Mouse (Mus musculus): ENCODE results near the gene Gm10974. TPM values are rescaled to one million over a fixed set of nuclear protein-coding genes. Genes with fewer than 3 reads are reported as not detected.

Gene Gm10974
- polyA plus RNA-seq, 1 experiment, result not detected

- no peaks in the 10 kb centered on the region for H3K27me3 ChIP-seq (ENCODE audit: control insufficient read depth, insufficient read depth, low read length)
- no peak for DNase-seq (ENCODE audit: low read depth in 1 of 2, low spot score in 2 of 2)
- TF ChIP-seq POLR2A (IDR thresholded peaks at IDR 0.05; ENCODE audit: low read depth, low read length) (no peak), CTCF (IDR thresholded peaks at IDR 0.05; ENCODE audit: extremely low read depth, insufficient read depth, insufficient read length, insufficient replicate concordance) (peak; percentile 5; the same call in 1 of the 2 replicates)
- H3K4me1 ChIP-seq (ENCODE audit: control insufficient read depth, insufficient read depth, insufficient read length), result no peaks in the 10 kb centered on the region
- no peak overlapping the region for H3K27ac ChIP-seq (ENCODE audit: insufficient read depth, low read length)
- H3K4me3 ChIP-seq (ENCODE audit: extremely low read depth, insufficient read depth, insufficient read length), result no peak overlapping the region
- 80% methylated on average over 6 of the region's 6 CpGs for WGBS
- no peaks in the 10 kb centered on the region for H3K36me3 ChIP-seq (ENCODE audit: control insufficient read depth, insufficient read depth, low read length)
Observed at GRCm38 (mm10) chr7:66409433-66409832, 43.7 kb downstream of the Gm10974 start.

- TF ChIP-seq CTCF (IDR thresholded peaks at IDR 0.05; ENCODE audit: extremely low read depth, insufficient read depth, insufficient read length, insufficient replicate concordance) (no peak), POLR2A (IDR thresholded peaks at IDR 0.05; ENCODE audit: low read depth, low read length) (no peak)
- 90% methylated on average over 7 of the region's 7 CpGs for WGBS
- H3K4me3 ChIP-seq (ENCODE audit: extremely low read depth, insufficient read depth, insufficient read length), result no peak overlapping the region
- H3K4me1 ChIP-seq (ENCODE audit: control insufficient read depth, insufficient read depth, insufficient read length), result no peaks in the 10 kb centered on the region
- H3K27me3 ChIP-seq (ENCODE audit: control insufficient read depth, insufficient read depth, low read length), result no peaks in the 10 kb centered on the region
- H3K27ac ChIP-seq (ENCODE audit: insufficient read depth, low read length), result no peak overlapping the region
- no peak for DNase-seq (ENCODE audit: low read depth in 1 of 2, low spot score in 2 of 2)
- no peaks in the 10 kb centered on the region for H3K36me3 ChIP-seq (ENCODE audit: control insufficient read depth, insufficient read depth, low read length)
Observed at GRCm38 (mm10) chr7:66413093-66413492, 47.4 kb downstream of the Gm10974 start.

- 62% methylated on average over 4 of the region's 4 CpGs for WGBS
- H3K36me3 ChIP-seq (ENCODE audit: control insufficient read depth, insufficient read depth, low read length), result no peaks in the 10 kb centered on the region
- TF ChIP-seq POLR2A (IDR thresholded peaks at IDR 0.05; ENCODE audit: low read depth, low read length) (no peak), CTCF (IDR thresholded peaks at IDR 0.05; ENCODE audit: extremely low read depth, insufficient read depth, insufficient read length, insufficient replicate concordance) (no peak)
- H3K27ac ChIP-seq (ENCODE audit: insufficient read depth, low read length), result no peak overlapping the region
- H3K4me1 ChIP-seq (ENCODE audit: control insufficient read depth, insufficient read depth, insufficient read length), result no peaks in the 10 kb centered on the region
- H3K27me3 ChIP-seq (ENCODE audit: control insufficient read depth, insufficient read depth, low read length), result no peaks in the 10 kb centered on the region
- no peak for DNase-seq (ENCODE audit: low read depth in 1 of 2, low spot score in 2 of 2)
- H3K4me3 ChIP-seq (ENCODE audit: extremely low read depth, insufficient read depth, insufficient read length), result no peak overlapping the region
Observed at GRCm38 (mm10) chr7:66416829-66417228, 51.1 kb downstream of the Gm10974 start.

- DNase-seq (ENCODE audit: low read depth in 1 of 2, low spot score in 2 of 2), result no peak
- H3K4me3 ChIP-seq (ENCODE audit: extremely low read depth, insufficient read depth, insufficient read length), result no peak overlapping the region
- H3K27me3 ChIP-seq (ENCODE audit: control insufficient read depth, insufficient read depth, low read length), result no peaks in the 10 kb centered on the region
- no peaks in the 10 kb centered on the region for H3K36me3 ChIP-seq (ENCODE audit: control insufficient read depth, insufficient read depth, low read length)
- H3K27ac ChIP-seq (ENCODE audit: insufficient read depth, low read length), result no peak overlapping the region
- H3K4me1 ChIP-seq (ENCODE audit: control insufficient read depth, insufficient read depth, insufficient read length), result no peaks in the 10 kb centered on the region
- 69% methylated on average over 12 of the region's 12 CpGs for WGBS
- TF ChIP-seq POLR2A (IDR thresholded peaks at IDR 0.05; ENCODE audit: low read depth, low read length), result no peak
Observed at GRCm38 (mm10) chr7:66418981-66419380, 53.3 kb downstream of the Gm10974 start.

GRCm38 (mm10) chr7:66421903-66422302 lies 56.2 kb downstream of the Gm10974 start:
- H3K27ac ChIP-seq (ENCODE audit: insufficient read depth, low read length), result no peak overlapping the region
- H3K4me3 ChIP-seq (ENCODE audit: extremely low read depth, insufficient read depth, insufficient read length), result no peak overlapping the region
- peaks cover 7% of the 10 kb centered on the region for H3K27me3 ChIP-seq (ENCODE audit: control insufficient read depth, insufficient read depth, low read length)
- H3K4me1 ChIP-seq (ENCODE audit: control insufficient read depth, insufficient read depth, insufficient read length), result no peaks in the 10 kb centered on the region
- no peaks in the 10 kb centered on the region for H3K36me3 ChIP-seq (ENCODE audit: control insufficient read depth, insufficient read depth, low read length)
- WGBS, result 78% methylated on average over 8 of the region's 8 CpGs
- TF ChIP-seq POLR2A (IDR thresholded peaks at IDR 0.05; ENCODE audit: low read depth, low read length), result no peak
- TF ChIP-seq CTCF (IDR thresholded peaks at IDR 0.05; ENCODE audit: extremely low read depth, insufficient read depth, insufficient read length, insufficient replicate concordance), result no peak
- no peak for DNase-seq (ENCODE audit: low read depth in 1 of 2, low spot score in 2 of 2)

GRCm38 (mm10) chr7:66427053-66427436 lies 61.3 kb downstream of the Gm10974 start:
- TF ChIP-seq POLR2A (IDR thresholded peaks at IDR 0.05; ENCODE audit: low read depth, low read length) (no peak), CTCF (IDR thresholded peaks at IDR 0.05; ENCODE audit: extremely low read depth, insufficient read depth, insufficient read length, insufficient replicate concordance) (no peak)
- WGBS, result 6% methylated on average over 23 of the region's 23 CpGs
- no peak overlapping the region for H3K27ac ChIP-seq (ENCODE audit: insufficient read depth, low read length)
- H3K36me3 ChIP-seq (ENCODE audit: control insufficient read depth, insufficient read depth, low read length), result no peaks in the 10 kb centered on the region
- peaks cover 14% of the 10 kb centered on the region for H3K27me3 ChIP-seq (ENCODE audit: control insufficient read depth, insufficient read depth, low read length)
- peaks cover 3% of the 10 kb centered on the region; the same call in 1 of the 2 replicates for H3K4me1 ChIP-seq (ENCODE audit: control insufficient read depth, insufficient read depth, insufficient read length)
- DNase-seq (ENCODE audit: low read depth in 1 of 2, low spot score in 2 of 2), result no peak
- H3K4me3 ChIP-seq (ENCODE audit: extremely low read depth, insufficient read depth, insufficient read length), result peak overlapping the region; percentile 17; the same call in 1 of the 2 replicates

GRCm38 (mm10) chr7:66427437-66428161 lies 61.9 kb downstream of the Gm10974 start, which contains the start of gene Aldh1a3:
Aldh1a3 (minus strand) TSS chr7:66427517.
- peak in 1 of 2 experiments; percentile 6 for DNase-seq (ENCODE audit: low read depth in 1 of 2, low spot score in 2 of 2)
- Histone ChIP-seq H3K36me3 (ENCODE audit: control insufficient read depth, insufficient read depth, low read length) (no peaks in the 10 kb centered on the region), H3K27me3 (ENCODE audit: control insufficient read depth, insufficient read depth, low read length) (peaks cover 14% of the 10 kb centered on the region), H3K4me1 (ENCODE audit: control insufficient read depth, insufficient read depth, insufficient read length) (peaks cover 3% of the 10 kb centered on the region; the same call in 1 of the 2 replicates), H3K4me3 (ENCODE audit: extremely low read depth, insufficient read depth, insufficient read length) (peak within 1 kb of the TSS; percentile 17; the same call in 1 of the 2 replicates), H3K27ac (ENCODE audit: insufficient read depth, low read length) (no peak within 1 kb of the TSS)
- TF ChIP-seq CTCF (IDR thresholded peaks at IDR 0.05; ENCODE audit: extremely low read depth, insufficient read depth, insufficient read length, insufficient replicate concordance), result no peak
- TF ChIP-seq POLR2A (IDR thresholded peaks at IDR 0.05; ENCODE audit: low read depth, low read length), result no peak
- WGBS, result under 1% methylated on average over 52 of the region's 56 CpGs

All from spleen, adult 2 months (tissue).